Mouse (Mus musculus) heart, embryonic 12.5 days (tissue): ENCODE data around the gene Nlrp9b. TPM values are rescaled to one million over a fixed set of nuclear protein-coding genes. Genes with fewer than 3 reads are reported as not detected.

Experiments used
- polyA plus RNA-seq: library from polyadenylated mRNA; unstranded; fragments of >200 nt; fragmentation: Nextera tagmentation; extraction: Ambion mirVana; gene quantifications from 2 replicates; pipeline ENCODE4 v1.2.1, GENCODE M21; 2016

Nlrp9b gene
- polyA plus RNA-seq, 1 experiment from 2014 or later: not detected

Other genes with a start within 250 kb of the Nlrp9b start
- 99.1 and 101 TPM in 2 replicates for gene Nectin2, start 241.0 kb upstream of the Nlrp9b start, polyA plus RNA-seq
- 232 and 245 TPM in 2 replicates for gene Bcam, start 220.4 kb upstream of the Nlrp9b start, polyA plus RNA-seq
- gene Cblc, start 194.7 kb upstream of the Nlrp9b start, polyA plus RNA-seq: 0.27 TPM in 1 of 2 replicates, not detected in the other
- gene Bcl3, start 168.7 kb upstream of the Nlrp9b start, polyA plus RNA-seq: 1.4 and 1.7 TPM in 2 replicates
- not detected in 2 replicates for gene Gm19345, start 139.5 kb upstream of the Nlrp9b start, polyA plus RNA-seq
- gene Ceacam16, start 130.2 kb upstream of the Nlrp9b start, polyA plus RNA-seq: not detected in 2 replicates
- gene Ceacam19, start 103.5 kb upstream of the Nlrp9b start, polyA plus RNA-seq: not detected in 2 replicates
- 15.7 and 16.0 TPM in 2 replicates for gene Pvr, start 70.3 kb upstream of the Nlrp9b start, polyA plus RNA-seq
- gene Igsf23, start 40.7 kb upstream of the Nlrp9b start, polyA plus RNA-seq: 1.0 and 1.2 TPM in 2 replicates
- 0.42 TPM in 1 of 2 replicates, not detected in the other for gene Ceacam20, start 26.1 kb upstream of the Nlrp9b start, polyA plus RNA-seq
- not detected in 2 replicates for gene Vmn1r91, start 108.2 kb downstream of the Nlrp9b start, polyA plus RNA-seq
- not detected in 2 replicates for gene Gm16442, start 131.1 kb downstream of the Nlrp9b start, polyA plus RNA-seq
- gene Vmn1r93, start 147.6 kb downstream of the Nlrp9b start, polyA plus RNA-seq: not detected in 2 replicates
- not detected in 2 replicates for gene Vmn1r94, start 176.9 kb downstream of the Nlrp9b start, polyA plus RNA-seq
- gene Vmn1r95, start 202.2 kb downstream of the Nlrp9b start, polyA plus RNA-seq: not detected in 2 replicates
- gene Gm6164, start 214.1 kb downstream of the Nlrp9b start, polyA plus RNA-seq: not detected in 2 replicates
- not detected in 2 replicates for gene Gm4498, start 242.4 kb downstream of the Nlrp9b start, polyA plus RNA-seq